Mouse (Mus musculus) kidney, adult 2 months (tissue): ENCODE data around the gene Rhot2.

Source experiments
- CTCF ChIP-seq: fragments of 200-500 bp; conservative IDR thresholded peaks from 2 replicates; pipeline ENCODE4 v1.5.1; 2011; ENCODE audit warnings: low read depth, mild to moderate bottlenecking, control low read depth, low read length, moderate library complexity, mixed read lengths; ENCODE audit not compliant: insufficient read depth, insufficient read length
- POLR2A ChIP-seq: fragments of 200-500 bp; IDR thresholded peaks from one replicate; pipeline ENCODE4 v1.6.1; 2011; ENCODE audit warnings: low read depth, low read length, control low read depth

- TF ChIP-seq POLR2A, result no peak
- TF ChIP-seq CTCF, result no peak
Measured at GRCm38 (mm10) chr17:25865288-25865687, 20.6 kb upstream of the Rhot2 start.
